Mouse (Mus musculus) embryonic fibroblast, embryonic 13.5 days (primary cell): ENCODE measurements around the gene L3mbtl3. TPM values are rescaled to one million over a fixed set of nuclear protein-coding genes. Genes with fewer than 3 reads are reported as not detected.

Source experiments
- H3K27ac ChIP-seq: 2 replicates; pipeline ENCODE4 v1.5.1; 2012; ENCODE audit warnings: low read length, control low read depth, inconsistent platforms; ENCODE audit not compliant: insufficient read depth
- H3K4me1 ChIP-seq: 2 replicates; pipeline ENCODE4 v1.6.1; 2011; ENCODE audit warnings: low read length; ENCODE audit not compliant: control insufficient read depth, insufficient read depth
- H3K4me3 ChIP-seq: 2 replicates; pipeline ENCODE4 v1.5.1; 2011; ENCODE audit warnings: mild to moderate bottlenecking, control low read depth, low read length; ENCODE audit not compliant: insufficient read depth
- CTCF ChIP-seq: IDR thresholded peaks from 2 replicates; pipeline ENCODE4 v1.5.1; 2011; ENCODE audit warnings: mild to moderate bottlenecking, control low read depth, low read length, moderate library complexity, borderline replicate concordance; ENCODE audit not compliant: insufficient read depth
- POLR2A ChIP-seq: IDR thresholded peaks from 2 replicates; pipeline ENCODE4 v1.6.1; 2011; ENCODE audit warnings: low read depth, mild to moderate bottlenecking, control low read depth, low read length, moderate library complexity
- polyA plus RNA-seq: library from polyadenylated mRNA; stranded (reverse); fragments of >200 nt; gene quantifications from 2 replicates; pipeline ENCODE4 v1.2.4, GENCODE M21; 2011; ENCODE audit warnings: low read depth; ENCODE audit not compliant: missing spikeins, insufficient read length

L3mbtl3 gene
- polyA plus RNA-seq, 1 experiment = 22.1 TPM

DNA sequence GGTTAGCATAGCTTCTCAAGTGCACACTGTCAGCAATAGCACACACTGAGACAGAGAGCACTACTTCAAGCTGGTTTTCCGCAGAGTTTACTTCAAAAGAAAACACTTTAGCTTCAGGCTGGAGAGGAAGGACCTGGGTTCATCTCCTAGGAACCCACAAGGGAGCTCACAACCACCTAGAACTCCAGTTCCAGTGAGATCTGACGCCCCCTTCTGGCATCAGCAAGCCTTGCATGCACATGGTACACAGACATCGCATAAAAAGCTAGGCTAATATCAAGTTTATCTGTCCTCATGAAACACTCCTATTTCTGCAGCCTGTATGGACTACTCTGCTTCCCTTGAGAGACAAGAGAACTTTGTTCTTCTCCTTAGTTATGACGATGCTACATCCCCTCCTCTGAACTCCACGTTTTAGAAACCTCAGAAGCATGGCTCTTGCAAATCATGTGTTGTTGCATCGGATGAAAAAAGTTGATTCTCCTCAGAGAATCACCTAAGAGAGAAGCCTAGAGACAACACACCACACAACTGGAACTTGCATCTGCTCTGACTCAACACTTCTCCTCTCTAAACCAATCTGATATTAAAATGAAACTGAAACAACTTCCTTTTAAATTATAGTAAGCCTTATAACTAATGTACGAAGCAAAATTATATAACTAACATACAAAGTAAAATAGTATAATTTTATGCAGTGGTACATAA is 53.3 kb downstream of the L3mbtl3 start:
- Histone ChIP-seq H3K4me3 (no peak overlapping the region), H3K27ac (no peak overlapping the region), H3K4me1 (no peaks in the 10 kb centered on the region)
- TF ChIP-seq CTCF = no peak
- TF ChIP-seq POLR2A = no peak

DNA sequence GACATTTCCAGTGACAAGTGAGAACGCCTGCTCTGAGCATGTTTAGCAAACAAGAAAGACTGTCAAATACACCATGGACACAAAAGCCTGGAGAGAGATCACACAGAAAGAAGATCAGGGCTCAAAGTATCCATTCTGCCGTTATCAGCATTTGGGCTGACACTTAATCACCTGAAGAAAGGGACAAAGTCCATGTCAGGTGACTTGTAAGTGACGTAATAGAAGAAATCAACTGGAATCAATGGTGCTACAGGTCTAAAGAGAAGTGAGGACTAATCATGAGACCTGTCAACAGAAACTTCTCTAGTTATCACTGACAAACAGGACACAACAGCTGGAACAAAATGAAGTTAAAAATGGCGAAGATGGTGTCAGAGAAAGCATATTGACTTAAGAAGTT is 55.1 kb downstream of the L3mbtl3 start:
- Histone ChIP-seq H3K4me3 (no peak overlapping the region), H3K27ac (no peak overlapping the region), H3K4me1 (no peaks in the 10 kb centered on the region)
- TF ChIP-seq POLR2A (no peak), CTCF (no peak)

DNA sequence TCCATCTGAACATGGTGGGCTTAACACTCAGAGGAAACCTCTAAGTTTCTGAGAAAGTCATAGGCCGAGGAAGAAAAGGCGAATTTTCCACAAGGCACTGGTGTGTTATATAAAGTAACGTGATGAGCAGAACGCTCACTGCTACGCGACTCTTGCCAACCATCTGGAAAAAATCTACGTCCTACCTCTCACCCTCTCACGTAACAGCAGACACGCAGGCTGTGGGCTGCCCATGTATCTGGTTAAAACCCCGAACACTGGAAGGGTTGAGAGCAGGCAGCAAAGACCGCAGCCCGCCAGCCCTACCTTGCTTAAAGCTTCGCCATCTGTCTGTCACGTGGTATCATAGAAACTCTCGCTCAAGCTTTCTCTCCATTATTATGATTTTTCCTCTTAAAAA is 61.4 kb downstream of the L3mbtl3 start:
- no peak overlapping the region for H3K27ac ChIP-seq
- H3K4me3 ChIP-seq = no peak overlapping the region
- TF ChIP-seq POLR2A (no peak), CTCF (no peak)
- no peaks in the 10 kb centered on the region for H3K4me1 ChIP-seq

DNA sequence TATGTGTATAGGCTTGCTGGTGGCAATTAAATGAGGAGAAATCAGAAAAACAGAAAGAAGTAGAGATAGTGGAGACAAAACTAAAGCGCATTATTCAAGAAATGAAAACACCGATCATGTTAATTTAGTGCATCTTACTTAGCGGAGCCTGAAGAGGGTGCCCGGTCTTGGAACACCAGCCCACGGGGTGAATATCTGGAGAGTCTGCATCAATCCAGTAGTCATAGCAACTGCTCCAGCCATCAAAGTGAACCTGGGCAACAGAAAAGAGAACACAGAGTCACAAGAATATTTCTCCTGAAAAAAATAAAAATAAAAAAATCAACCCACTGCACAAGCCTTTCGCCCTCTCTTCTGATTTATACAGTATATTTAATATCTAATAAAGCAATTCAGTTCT is 72.3 kb downstream of the L3mbtl3 start:
- H3K4me1 ChIP-seq = no peaks in the 10 kb centered on the region
- H3K27ac ChIP-seq = no peak overlapping the region
- no peak overlapping the region for H3K4me3 ChIP-seq
- TF ChIP-seq CTCF (no peak), POLR2A (no peak)

DNA sequence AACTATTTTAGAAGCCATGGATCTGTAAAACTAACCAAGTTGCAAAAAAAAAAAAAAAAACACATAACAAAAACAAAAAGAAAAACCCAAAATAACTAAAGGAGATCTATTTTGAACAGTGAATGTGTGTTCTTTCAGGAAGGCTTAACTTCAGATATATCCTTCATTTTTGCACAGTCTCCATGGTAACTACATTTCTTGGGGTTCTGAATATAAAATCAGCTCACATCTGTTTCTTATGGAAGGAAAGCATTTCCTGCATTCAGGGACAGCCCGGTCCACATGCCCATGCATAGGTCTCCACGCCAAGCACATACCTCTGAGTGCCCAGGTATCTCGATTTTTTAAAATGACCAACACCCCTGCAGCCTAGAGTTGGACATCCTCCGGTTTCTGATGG is 73.4 kb downstream of the L3mbtl3 start:
- TF ChIP-seq POLR2A = no peak
- no peak for TF ChIP-seq CTCF
- Histone ChIP-seq H3K4me1 (no peaks in the 10 kb centered on the region), H3K4me3 (no peak overlapping the region), H3K27ac (no peak overlapping the region)

DNA sequence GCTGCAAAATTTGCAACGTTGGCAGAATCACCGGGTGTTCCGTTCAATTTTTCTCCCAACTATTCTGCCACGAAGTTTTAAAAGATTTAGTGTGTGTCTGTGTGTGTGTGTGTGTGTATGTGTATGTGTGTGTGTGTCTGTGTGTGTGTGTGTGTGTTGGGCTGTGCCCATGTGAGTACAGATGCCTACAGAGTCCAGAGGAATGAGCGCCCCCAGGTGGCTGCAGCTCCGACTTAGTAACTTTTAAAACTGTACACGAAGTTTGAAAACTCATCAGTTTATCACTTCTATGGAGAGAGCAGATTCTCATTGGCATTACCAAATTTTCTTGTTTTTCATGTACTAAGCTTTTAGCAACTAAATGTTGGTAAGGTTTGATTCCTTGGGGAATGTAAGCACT is 78.1 kb downstream of the L3mbtl3 start:
- Histone ChIP-seq H3K4me3 (no peak overlapping the region), H3K4me1 (no peaks in the 10 kb centered on the region), H3K27ac (no peak overlapping the region)
- TF ChIP-seq CTCF (no peak), POLR2A (no peak)

DNA sequence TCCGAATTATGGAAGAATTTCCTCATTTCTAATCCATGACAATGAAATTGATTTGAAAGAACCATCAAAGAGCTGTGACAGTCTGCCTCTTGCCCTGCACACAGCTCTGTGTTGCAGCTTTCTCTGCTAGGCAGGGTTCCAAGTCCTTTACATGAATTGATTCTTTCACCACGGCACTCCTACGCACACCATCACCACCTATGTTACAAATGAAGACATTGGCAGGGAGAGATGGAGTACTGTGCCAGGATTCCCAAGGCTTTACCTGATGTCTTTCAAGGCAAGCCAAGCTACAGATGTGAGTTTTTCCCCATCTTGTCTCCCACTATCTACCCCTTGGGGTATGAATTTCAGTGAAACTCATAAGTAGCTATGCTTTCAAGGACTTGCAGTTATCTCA is 78.6 kb downstream of the L3mbtl3 start:
- no peaks in the 10 kb centered on the region for H3K4me1 ChIP-seq
- no peak for TF ChIP-seq CTCF
- no peak for TF ChIP-seq POLR2A
- H3K27ac ChIP-seq = no peak overlapping the region
- no peak overlapping the region for H3K4me3 ChIP-seq

DNA sequence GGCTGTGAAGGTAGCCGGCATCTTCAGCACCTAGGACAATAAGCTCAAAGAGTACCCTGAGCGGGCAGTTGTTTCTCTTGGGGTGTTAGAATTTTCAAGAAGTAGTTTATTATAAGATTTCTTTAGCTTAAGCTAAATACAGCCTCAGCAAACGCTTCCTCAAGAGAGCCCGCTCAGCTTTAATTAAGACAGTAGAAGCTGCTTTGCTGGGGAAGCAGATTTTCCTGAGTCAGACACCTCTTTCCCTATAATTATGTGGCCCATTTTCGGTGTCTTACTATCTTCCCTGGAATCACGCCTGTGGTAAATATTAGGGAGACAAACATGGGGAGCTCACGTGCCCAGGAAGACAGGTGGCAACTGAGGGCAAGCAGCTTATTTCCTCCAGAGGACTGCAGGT is 88.6 kb downstream of the L3mbtl3 start:
- H3K4me1 ChIP-seq = peaks cover 3% of the 10 kb centered on the region; the same call in 1 of the 2 replicates
- H3K4me3 ChIP-seq = no peak overlapping the region
- H3K27ac ChIP-seq = no peak overlapping the region
- TF ChIP-seq CTCF (no peak), POLR2A (no peak)

DNA sequence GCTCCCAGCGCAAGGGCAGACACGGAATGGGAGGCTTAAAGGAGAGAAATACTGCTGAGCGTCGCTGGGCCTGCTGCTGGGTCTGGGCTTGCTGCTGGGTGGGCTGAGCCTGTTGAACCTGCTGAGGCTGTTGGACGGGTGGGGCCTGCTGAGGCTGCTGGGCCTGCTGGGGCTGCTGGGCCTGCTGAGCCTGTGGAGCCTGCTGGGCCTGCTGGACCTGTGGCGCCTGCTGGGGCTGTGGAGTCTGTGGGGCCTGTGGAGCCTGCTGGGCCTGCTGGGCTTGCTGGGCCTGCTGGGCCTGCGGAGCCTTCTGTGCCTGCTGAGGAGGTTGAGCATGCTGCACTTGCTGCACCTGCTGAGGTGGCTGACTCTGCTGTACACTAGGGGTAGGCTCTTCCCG is 95.8 kb downstream of the L3mbtl3 start:
- Histone ChIP-seq H3K4me1 (no peaks in the 10 kb centered on the region), H3K4me3 (no peak overlapping the region), H3K27ac (no peak overlapping the region)
- TF ChIP-seq POLR2A = no peak
- TF ChIP-seq CTCF = no peak

DNA sequence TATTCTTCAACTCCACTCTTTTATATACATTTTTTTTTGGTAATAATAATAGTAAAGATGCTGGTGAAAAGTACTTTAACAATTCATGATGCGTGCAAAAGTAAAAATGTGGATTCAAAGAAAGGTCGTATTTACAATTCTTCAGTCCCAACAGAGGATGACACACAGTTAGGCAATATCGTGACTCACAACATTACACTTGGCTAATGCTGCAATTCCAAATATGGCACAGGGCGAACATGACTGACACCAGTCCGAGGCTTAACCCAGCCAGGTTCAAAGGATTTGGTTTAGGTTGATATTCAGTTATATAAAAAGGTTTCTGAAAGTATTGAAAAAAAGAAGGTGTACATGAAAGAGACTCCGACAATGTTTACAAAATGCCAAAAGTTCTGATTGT is 100.4 kb downstream of the L3mbtl3 start:
- no peak overlapping the region for H3K27ac ChIP-seq
- no peaks in the 10 kb centered on the region for H3K4me1 ChIP-seq
- no peak overlapping the region for H3K4me3 ChIP-seq
- no peak for TF ChIP-seq POLR2A
- TF ChIP-seq CTCF = no peak
